Mouse (Mus musculus) olfactory bulb, adult 2 months (tissue): ENCODE results near the gene Usp12.

ENCODE experiments used
- CTCF ChIP-seq: fragments of 200-500 bp; IDR thresholded peaks from 2 replicates; pipeline ENCODE4 v1.5.1; 2012; ENCODE audit warnings: low read depth, mild to moderate bottlenecking, low read length, moderate library complexity; ENCODE audit not compliant: insufficient read depth
- POLR2A ChIP-seq: fragments of 200-500 bp; IDR thresholded peaks from 2 replicates; pipeline ENCODE4 v1.6.1; 2012; ENCODE audit warnings: mild to moderate bottlenecking, low read depth, low read length, moderate library complexity; ENCODE audit not compliant: insufficient read depth

- no peak for TF ChIP-seq POLR2A
- TF ChIP-seq CTCF, result no peak
Observed at GRCm38 (mm10) chr5:146695543-146695942, 99.3 kb downstream of the Usp12 start.
